Mouse (Mus musculus) forebrain, embryonic 11.5 days (tissue): ENCODE measurements at regions not wholly inside any gene's neighbourhood (a gene's known extent, or its start where the extent isn't known, plus 50 kb on each side); places are given as distances from the start of the nearest gene placed in this dataset.

ENCODE experiments used
- ATAC-seq: fragments of 200-750 bp; cut with Nextera tagmentation; replicated peaks from 2 replicates; pipeline ENCODE4 v1.8.0; 2017; ENCODE audit warnings: moderate TSS enrichment; ENCODE audit not compliant: low FRiP score
- DNase-seq: peaks from one replicate; pipeline ENCODE4 v3.0.0-alpha.2; 2017; ENCODE audit warnings: low spot score
- H3K27ac ChIP-seq: fragments of 300-500 bp; sonication (generic); 2 replicates; pipeline ENCODE4 v1.5.1; 2014; ENCODE audit warnings: low read depth, low read length
- H3K27me3 ChIP-seq: fragments of 300-500 bp; sonication (generic); 2 replicates; pipeline ENCODE4 v1.6.1; 2014; ENCODE audit warnings: mild to moderate bottlenecking, low read length, mixed read lengths; ENCODE audit not compliant: control insufficient read depth, insufficient read depth
- H3K36me3 ChIP-seq: fragments of 300-500 bp; sonication (generic); 2 replicates; pipeline ENCODE4 v1.6.1; 2014; ENCODE audit warnings: mild to moderate bottlenecking, low read length, moderate library complexity, mixed read lengths; ENCODE audit not compliant: control insufficient read depth, insufficient read depth
- H3K4me1 ChIP-seq: fragments of 300-500 bp; sonication (generic); replicated peaks from 2 replicates; pipeline ENCODE4 v1.6.1; 2014; ENCODE audit warnings: low read length, mixed read lengths; ENCODE audit not compliant: control insufficient read depth, insufficient read depth
- H3K4me2 ChIP-seq: fragments of 300-500 bp; sonication (generic); 2 replicates; pipeline ENCODE4 v1.6.1; 2014; ENCODE audit warnings: low read depth, mild to moderate bottlenecking, low read length, moderate library complexity, mixed read lengths; ENCODE audit not compliant: severe bottlenecking
- H3K4me3 ChIP-seq: fragments of 300-500 bp; sonication (generic); 2 replicates; pipeline ENCODE4 v1.5.1; 2014; ENCODE audit warnings: low read depth, low read length
- H3K9ac ChIP-seq: fragments of 300-500 bp; sonication (generic); 2 replicates; pipeline ENCODE4 v1.6.1; 2014; ENCODE audit warnings: low read length
- H3K9me3 ChIP-seq: fragments of 300-500 bp; sonication (generic); 2 replicates; pipeline ENCODE4 v1.6.1; 2016; ENCODE audit warnings: low read length, mixed read lengths; ENCODE audit not compliant: control insufficient read depth
- WGBS: fragments of 180-500 bp; shearing (Covaris S2); extraction: QIAGEN DNeasy Blood & Tissue Kit; methylation state at CpG from one replicate; pipeline ENCODE4 v1.1.7; 2014; 5-methylcytosine and 5-hydroxymethylcytosine counted together

DNA sequence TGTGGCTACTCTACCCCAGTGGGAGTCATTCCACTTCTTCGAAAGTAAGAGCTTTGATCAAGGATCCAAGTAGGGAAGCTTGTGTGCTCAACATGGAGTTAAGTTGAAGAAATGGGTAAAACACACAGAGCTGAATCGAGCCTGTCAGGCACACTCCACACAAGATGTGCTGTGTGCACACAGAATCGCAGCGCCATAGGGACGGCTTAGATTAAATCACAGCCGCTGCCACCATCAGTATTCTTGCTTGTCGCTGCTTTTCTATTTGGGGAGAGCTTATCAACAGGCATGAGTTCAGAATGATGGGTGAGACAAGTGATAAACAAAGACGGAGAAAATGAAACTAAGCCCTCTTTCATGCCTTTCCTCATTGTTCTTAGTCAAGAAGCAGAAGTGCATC lies 761.3 kb upstream of the Arrdc4 start:
- Histone ChIP-seq H3K4me3 (no peak overlapping the region), H3K4me2 (no peak overlapping the region)

DNA sequence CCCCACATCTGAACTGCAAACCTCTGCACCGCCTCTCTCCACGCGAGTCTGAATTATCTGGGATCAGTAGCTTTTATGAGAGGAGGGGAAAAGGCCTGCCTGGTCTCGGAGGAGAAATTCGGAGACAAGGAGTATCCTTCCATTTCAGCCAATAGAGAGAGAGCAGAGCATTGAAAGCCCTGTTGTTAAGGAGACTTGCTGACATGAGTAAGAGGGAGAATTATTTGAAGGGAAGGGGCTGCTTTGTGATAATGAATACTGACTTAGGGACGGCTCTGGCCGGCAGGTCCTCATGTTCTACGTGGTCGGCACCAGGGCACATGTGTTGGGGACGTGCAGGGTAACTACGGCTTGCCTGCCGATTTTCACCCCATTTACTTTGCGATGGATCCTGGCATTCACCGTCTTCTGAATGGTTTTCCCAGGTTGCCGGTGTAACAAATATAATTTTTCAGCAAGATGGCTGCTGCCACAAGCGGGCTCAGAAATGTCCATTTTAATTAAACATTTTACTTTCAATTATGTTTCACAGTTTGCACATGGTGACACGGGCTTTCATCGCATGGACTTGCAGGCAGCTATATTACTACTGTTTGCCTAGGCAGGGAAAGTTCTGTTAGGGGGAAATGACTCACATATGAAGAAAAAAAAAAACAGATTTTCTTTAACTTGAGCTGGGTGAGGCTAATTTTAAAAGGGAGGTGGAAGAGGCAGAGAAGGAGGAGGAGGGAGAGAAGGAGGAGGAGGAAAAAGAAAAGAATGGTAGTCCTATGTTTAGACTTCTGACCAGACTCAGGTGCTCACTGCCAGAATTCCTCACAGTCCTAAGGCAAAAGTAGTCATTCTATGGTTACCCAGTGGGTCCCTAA lies 744.3 kb upstream of the Arrdc4 start:
- peak; percentile 48 for DNase-seq
- peak overlapping the region; percentile 29; the same call in 1 of the 2 replicates for H3K4me2 ChIP-seq
- 0 out of 2 replicates have a peak, but pooled peaks cover 2% of the 10 kb centered on the region for H3K4me1 ChIP-seq
- H3K36me3 ChIP-seq, result no peaks in the 10 kb centered on the region
- peak; percentile 37; the same call in 1 of the 2 replicates for ATAC-seq
- H3K9ac ChIP-seq, result peak overlapping the region; percentile 27; the same call in 1 of the 2 replicates
- WGBS, result 51% methylated on average over 18 of the region's 18 CpGs
- H3K27me3 ChIP-seq, result peaks cover 2% of the 10 kb centered on the region; the same call in 1 of the 2 replicates
- no peaks in the 10 kb centered on the region for H3K9me3 ChIP-seq
- H3K4me3 ChIP-seq, result no peak overlapping the region
- peak overlapping the region; percentile 62 for H3K27ac ChIP-seq

More for the DNA sequence above, 761.3 kb upstream of the Arrdc4 start:
- ATAC-seq (no peak), DNase-seq (no peak)
- no peaks in the 10 kb centered on the region for H3K36me3 ChIP-seq
- H3K9me3 ChIP-seq, result no peaks in the 10 kb centered on the region
- no peak overlapping the region for H3K27ac ChIP-seq
- no peak overlapping the region for H3K9ac ChIP-seq
- 63% methylated on average over 8 of the region's 8 CpGs for WGBS
- H3K4me1 ChIP-seq, result no peaks in the 10 kb centered on the region
- H3K27me3 ChIP-seq, result no peaks in the 10 kb centered on the region

DNA sequence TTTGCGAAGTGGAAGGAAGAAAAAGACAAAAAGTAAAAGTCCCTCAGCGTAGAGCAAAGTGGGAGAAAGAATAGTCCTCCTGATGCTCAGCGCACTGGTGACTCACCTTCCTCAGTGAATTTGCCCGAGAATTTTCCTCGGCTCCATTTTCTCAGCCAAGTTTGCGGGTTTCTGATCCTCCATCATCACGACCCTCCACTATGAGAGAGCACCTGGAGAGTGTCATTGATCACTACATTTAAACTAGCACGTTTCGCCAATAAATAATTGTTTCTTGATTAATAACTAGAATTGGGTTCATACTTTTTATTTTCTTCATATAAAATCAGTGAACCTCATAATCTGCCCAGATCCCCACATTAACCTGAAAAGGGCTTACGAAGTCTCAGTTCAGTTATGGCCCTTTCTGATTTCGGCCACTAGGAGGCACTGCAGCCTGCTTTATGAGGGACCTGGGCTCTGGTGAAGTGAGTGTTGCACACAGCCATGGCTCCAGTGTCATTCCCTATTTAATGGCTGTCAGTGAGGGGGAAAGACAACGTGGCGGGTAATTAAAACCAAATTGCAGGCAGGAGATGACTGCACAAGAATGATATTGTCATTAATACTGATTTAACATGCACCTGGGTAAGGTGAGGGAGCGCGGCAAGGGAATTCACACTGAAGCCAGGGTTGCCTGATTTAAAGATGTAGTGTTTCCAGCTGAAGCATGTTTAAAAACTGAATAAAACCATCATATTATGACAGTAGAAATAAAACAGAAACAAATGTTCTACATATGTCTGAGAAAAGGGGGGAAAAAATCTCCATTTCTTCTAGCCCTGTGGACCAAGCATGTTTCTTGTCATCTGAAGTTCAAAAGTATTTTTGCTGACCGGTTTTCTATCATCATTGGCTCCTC lies 741.8 kb upstream of the Arrdc4 start:
- Histone ChIP-seq H3K9me3 (no peaks in the 10 kb centered on the region), H3K4me1 (0 out of 2 replicates have a peak, but pooled peaks cover 2% of the 10 kb centered on the region), H3K27me3 (peaks cover 2% of the 10 kb centered on the region; the same call in 1 of the 2 replicates), H3K9ac (no peak overlapping the region), H3K36me3 (no peaks in the 10 kb centered on the region), H3K27ac (no peak overlapping the region), H3K4me2 (no peak overlapping the region), H3K4me3 (no peak overlapping the region)
- ATAC-seq, result peak; percentile 93
- WGBS, result 37% methylated on average over 16 of the region's 16 CpGs
- peak; percentile 87 for DNase-seq

DNA sequence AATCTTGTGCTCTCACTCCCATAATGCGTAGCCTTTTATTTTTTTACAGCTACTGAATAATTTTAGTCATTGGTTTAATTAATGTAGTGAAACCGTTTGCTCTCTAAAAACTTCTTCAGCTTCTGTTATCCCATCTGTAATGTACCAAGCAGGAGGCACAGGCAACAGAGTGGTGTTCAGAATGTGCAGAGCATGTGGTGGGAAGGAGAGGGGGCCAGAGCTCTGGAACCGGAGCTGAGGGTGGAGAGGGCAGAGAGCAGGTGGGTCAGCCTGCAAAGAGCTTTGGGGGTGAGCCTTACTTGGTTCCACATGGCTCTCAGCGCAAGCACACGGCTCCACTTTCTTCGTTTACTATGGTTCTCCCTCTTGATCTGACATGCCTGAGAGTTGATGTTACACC lies 739.6 kb upstream of the Arrdc4 start:
- ATAC-seq, result no peak

DNA sequence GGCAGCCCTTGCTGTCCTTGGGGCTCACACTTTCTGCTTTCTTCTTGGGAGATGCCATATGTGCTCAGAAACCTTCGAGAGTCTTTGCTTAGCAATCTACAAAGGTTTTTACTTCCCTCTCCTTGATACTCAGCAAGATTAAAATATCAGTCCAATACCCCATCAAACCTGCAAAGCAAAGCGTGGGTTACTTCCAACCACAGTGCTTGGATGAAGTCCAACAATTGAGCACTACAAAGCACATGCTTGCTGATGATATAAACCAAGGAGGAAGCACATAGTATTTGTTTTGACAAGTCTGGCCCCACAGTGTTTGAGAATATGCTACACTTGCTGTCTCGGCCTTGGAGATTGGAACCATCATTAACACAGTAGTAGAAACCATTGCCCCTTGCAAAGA lies 738.1 kb upstream of the Arrdc4 start:
- H3K9ac ChIP-seq, result no peak overlapping the region
- H3K4me1 ChIP-seq, result 0 out of 2 replicates have a peak, but pooled peaks cover 2% of the 10 kb centered on the region
- DNase-seq, result no peak
- 84% methylated on average over 3 of the region's 3 CpGs for WGBS
- H3K27me3 ChIP-seq, result peaks cover 2% of the 10 kb centered on the region; the same call in 1 of the 2 replicates
- H3K9me3 ChIP-seq, result no peaks in the 10 kb centered on the region
- H3K27ac ChIP-seq, result no peak overlapping the region
- ATAC-seq, result no peak
- H3K36me3 ChIP-seq, result no peaks in the 10 kb centered on the region
- H3K4me3 ChIP-seq, result no peak overlapping the region
- no peak overlapping the region for H3K4me2 ChIP-seq

More for the DNA sequence above, 739.6 kb upstream of the Arrdc4 start:
- Histone ChIP-seq H3K27ac (no peak overlapping the region), H3K9ac (no peak overlapping the region), H3K4me3 (no peak overlapping the region), H3K36me3 (no peaks in the 10 kb centered on the region), H3K4me1 (0 out of 2 replicates have a peak, but pooled peaks cover 2% of the 10 kb centered on the region), H3K27me3 (peaks cover 2% of the 10 kb centered on the region; the same call in 1 of the 2 replicates), H3K4me2 (no peak overlapping the region), H3K9me3 (no peaks in the 10 kb centered on the region)
- 60% methylated on average over 6 of the region's 6 CpGs for WGBS
- DNase-seq, result no peak

DNA sequence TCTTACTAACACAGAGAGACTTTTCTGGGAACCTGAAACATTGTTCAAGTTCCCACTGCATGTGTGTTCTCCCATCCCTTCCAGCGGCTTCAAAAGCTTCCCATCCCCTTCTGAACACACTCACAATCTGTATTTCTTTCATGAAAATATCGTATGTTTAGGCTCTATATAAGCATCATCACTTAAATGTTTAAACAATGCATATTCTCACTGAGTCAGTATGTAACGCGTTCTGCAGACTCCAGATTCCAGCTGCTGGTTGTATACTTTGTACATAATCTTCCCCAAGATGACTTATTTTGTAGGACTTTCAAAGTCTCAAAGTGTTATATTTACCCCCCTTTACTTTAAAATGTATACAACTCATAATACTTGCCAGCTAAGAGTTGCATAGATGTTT lies 735.5 kb upstream of the Arrdc4 start:
- H3K9me3 ChIP-seq, result no peaks in the 10 kb centered on the region
- DNase-seq (no peak), ATAC-seq (no peak)
- H3K36me3 ChIP-seq, result no peaks in the 10 kb centered on the region
- H3K27me3 ChIP-seq, result no peaks in the 10 kb centered on the region
- no peak overlapping the region for H3K4me3 ChIP-seq
- WGBS, result 86% methylated on average over 4 of the region's 4 CpGs
- H3K4me1 ChIP-seq, result no peaks in the 10 kb centered on the region
- H3K4me2 ChIP-seq, result no peak overlapping the region
- no peak overlapping the region for H3K9ac ChIP-seq
- H3K27ac ChIP-seq, result no peak overlapping the region
